Mouse (Mus musculus): ENCODE measurements around the gene Adgrl2.

GRCm38 (mm10) chr3:148961611-148962010, 28.7 kb downstream of the Adgrl2 start:
- TF ChIP-seq POLR2A (IDR thresholded peaks at IDR 0.05; ENCODE audit: low read depth, low read length) (no peak), CTCF (IDR thresholded peaks at IDR 0.05; ENCODE audit: borderline replicate concordance, insufficient read depth, low read length) (no peak)

All from embryonic fibroblast, embryonic 13.5 days (primary cell).